Mouse (Mus musculus): ENCODE measurements at regions not wholly inside any gene's neighbourhood (a gene's known extent, or its start where the extent isn't known, plus 50 kb on each side); places are given as distances from the start of the nearest gene placed in this dataset.

DNA sequence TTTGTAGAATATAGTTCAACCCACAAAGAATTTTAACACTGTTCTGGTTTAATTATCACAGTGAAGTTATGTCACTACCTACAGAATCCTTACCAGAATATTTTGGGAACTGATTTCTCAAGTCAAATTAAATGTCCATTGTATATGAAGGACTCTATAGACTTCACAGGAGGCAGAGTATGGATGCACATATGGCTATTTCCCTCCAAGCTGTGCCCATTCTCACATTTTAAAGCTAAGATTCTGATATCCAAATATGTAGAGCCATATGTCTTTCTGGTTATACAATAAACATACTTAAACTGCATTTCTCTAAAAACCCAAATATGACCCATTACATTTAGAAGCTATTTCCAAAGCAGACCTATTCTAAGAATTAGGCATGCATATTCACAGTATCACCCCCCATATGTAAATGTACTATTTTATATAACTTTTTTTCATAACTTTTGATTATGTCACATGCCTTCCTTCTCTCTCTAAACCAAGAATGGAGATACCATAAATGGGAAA is 365.3 kb downstream of the Gm21833 start:
- no peak for TF ChIP-seq CTCF (IDR thresholded peaks at IDR 0.05; ENCODE audit: borderline replicate concordance, extremely low read depth, insufficient read depth, insufficient read length)
- TF ChIP-seq POLR2A (IDR thresholded peaks at IDR 0.05; ENCODE audit: borderline replicate concordance, extremely low read depth, insufficient read depth, insufficient read length, poor library complexity, severe bottlenecking), result no peak

Measured in brain, embryonic 14.5 days (tissue).